Mouse (Mus musculus) frontal cortex, postnatal 10 days (tissue): ENCODE measurements around the gene Gm18336.
"Not testable (repeated sequence)": the region's sequence is repeated elsewhere in the genome, so short reads cannot be mapped to it uniquely, and the experiment has no call there.

Source experiments
- DNase-seq, 2 experiments: peaks; one replicate each; pipeline ENCODE4 v3.0.0; 2022; ENCODE audit warnings: low spot score in 2 of 2, mixed read lengths in 1 of 2

The Gm18336 gene

DNA sequence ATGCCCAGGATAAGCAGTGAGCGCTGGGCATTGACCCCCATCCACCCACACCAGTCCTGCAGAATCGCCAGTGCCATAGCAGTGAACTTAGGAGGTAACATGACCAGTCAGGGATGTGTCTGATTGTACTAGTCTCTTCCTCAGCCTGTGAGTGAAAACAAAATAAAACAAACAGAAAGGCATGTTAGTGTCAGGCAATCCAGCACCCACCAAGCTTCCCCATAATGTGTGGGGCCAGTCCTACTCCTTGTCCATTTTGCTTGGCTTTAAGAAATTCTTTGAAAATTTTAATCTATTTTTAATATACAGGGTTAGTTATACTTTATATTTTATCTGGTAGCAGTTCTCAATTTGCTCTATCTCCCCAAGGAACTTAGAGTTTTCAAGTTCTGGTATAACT lies at the start of gene Gm18336:
Gm18336 (minus strand) TSS at position 101 of the 400 bp plus-strand sequence.
- not testable (repeated sequence) for DNase-seq

DNA sequence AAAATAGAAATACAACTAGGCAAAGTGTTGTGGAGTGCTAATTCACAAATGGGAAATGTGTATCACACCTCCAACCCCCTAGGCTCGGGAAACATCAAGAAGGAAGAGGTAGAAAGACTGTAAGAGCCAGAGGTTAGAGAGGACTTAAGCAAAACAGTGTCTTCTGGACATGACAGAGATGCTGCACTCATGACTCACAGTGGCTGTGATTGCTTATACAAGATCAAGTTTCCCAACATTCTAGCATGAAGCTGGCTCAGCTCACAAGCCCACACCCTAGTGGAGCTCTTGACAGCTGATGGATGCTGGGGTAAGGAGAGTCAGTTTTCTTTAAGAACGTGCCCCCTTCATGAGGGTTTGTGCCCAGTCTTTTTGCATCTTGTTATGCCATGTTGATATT lies 42.9 kb upstream of the Gm18336 start:
- no peak for DNase-seq

DNA sequence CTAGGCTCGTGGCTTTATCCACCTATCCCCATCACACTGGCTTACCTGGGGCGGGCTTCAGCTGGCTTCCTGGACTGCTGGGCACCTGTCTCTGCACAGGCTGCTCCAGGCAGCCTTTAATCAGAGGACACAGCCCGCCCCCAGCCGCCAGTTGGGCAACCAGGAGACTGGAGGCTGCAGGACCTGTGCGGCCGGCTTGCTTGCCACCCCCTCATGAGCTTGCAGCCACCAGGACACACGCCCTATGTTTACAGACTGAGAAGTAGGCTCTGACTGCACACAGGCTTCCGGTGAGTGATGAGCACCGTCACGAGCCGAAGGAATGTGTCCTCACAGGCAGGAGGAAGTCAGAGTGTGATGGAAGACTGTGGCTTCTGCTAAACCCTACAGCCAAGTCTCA lies 36.7 kb upstream of the Gm18336 start, which contains the start of gene Trex2:
Trex2 (minus strand) TSS at position 93 of the 400 bp plus-strand sequence.
- no peak for DNase-seq

DNA sequence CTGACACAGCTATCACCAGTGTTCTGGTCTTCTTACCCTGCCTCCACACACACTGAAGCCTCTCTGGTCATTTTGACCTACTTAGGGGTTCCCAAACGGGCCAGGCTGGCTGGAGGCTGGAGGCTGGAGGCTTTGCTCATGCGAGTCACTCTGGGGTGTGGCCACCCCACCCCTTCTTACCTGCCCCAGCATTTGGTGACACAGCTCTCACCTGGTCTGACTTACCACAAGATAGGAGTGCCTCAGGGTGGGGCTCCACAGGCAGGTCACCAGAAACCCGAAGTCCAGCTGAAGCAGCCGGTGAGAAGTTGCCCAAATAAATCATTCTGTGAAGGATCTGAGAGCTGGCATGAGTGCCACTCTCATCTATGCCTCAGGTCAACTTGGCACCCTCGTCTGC lies 34.3 kb upstream of the Gm18336 start:
- DNase-seq = no peak

DNA sequence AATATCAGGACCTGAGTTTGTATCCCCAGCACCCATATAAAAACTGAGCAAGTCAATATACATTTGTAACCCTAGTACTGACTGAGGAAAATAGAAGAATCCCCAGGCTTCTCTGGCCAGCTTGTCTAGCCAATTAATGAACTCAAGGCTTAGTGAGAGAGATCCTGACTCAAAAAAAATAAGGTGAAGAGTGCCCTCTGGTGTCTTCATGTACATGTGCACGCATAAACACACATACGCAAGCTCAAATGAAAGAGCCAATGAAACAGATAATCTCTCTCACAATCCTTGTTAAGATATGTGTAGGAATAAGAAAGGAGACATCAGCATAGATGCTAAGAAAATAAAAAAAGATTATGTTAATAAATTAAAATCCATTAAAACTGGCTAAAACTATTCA lies 31.5 kb upstream of the Gm18336 start:
- no peak for DNase-seq

DNA sequence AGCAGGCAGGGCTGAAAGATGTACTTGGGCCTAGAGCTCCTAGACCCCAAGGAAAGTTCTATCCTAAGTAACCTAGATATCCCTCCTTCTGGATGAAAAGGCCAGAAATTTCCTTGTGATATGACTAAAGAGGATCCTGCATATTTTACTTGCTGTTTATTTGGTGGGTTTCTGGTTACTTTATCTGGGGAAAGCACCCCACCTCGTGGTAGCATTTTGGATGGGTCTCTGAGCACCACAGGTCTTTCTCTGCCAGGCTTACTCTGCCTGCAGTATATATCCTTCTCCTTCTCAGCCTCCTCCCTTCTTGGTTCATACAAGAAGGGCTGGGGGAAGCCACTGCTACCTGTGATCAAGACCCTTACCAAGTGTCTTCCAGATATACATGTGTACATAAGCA lies 14.2 kb upstream of the Gm18336 start:
- DNase-seq = no peak

DNA sequence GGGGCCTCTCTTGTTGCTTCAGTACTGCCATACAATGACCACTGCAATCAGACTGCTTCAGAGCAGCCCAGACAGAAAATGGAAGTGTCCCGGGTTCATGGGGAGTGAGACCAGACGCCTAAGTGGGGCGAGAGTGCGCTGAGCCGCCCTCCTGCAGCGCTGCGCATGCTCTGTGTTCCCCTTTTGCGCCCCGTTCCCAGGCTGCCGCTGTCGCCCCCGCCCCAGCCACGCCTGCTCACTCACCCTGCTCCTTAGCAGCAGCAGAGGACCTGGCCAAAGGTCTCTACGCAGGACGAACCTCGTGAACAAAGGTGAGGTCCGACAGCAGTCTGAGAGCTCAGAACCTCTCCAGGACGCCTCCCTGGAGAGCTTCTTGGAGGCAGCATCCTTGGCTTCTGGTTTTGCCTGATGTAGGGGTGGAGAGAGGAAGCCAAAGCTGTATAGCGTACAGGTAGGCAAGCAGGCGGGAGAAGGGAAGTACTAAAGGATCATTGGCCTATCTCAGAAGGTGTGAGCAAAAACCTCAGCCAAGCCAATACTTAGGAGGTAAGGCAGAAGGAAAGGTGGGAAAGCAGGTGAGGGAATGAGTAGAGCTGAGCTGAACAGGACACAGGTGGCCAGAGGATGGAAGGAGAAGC lies 12.5 kb upstream of the Gm18336 start, which contains the start of gene Zfp92:
Zfp92 (plus strand) TSS at position 217 of the 638 bp plus-strand sequence.
- no peak for DNase-seq

DNA sequence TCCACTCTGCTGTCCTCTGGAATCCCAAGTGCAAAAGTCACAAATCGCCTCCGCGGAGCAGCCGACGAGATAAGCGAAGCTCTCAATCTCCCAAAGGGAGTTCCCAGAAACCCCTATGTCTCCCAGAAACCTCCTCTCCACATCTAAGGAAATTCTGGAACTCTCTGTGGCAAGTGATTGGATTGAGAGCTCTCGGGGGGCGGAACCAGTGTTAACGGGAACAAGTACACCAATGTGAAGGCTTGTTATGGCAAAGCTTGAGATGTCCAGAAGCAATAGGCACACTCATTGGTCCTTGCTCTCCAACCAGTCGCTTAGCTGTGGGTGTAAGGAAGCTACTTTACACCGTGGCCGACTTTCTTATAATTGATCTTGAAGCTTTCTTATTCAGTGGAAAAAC lies 3.1 kb upstream of the Gm18336 start:
- DNase-seq = no peak

DNA sequence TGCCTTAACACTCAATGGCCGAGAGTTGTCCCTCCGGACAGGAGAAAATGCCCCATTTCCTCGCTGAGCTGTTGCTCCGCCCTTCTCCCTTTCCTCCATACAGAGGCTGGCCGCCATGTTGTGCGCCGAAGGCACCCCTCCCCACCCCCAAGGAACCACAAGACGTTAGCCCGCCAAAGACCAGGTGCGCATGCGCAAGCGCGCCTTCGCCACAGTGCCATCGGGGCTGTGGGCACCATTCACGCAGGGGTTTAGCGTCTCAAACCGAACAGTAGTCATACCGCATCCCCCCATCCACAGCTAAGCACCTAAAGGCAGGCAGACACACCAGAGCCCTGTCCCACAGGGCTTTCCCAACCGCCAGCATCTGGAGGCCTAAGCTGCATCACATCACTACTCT lies 2.4 kb upstream of the Gm18336 start:
- no peak for DNase-seq

DNA sequence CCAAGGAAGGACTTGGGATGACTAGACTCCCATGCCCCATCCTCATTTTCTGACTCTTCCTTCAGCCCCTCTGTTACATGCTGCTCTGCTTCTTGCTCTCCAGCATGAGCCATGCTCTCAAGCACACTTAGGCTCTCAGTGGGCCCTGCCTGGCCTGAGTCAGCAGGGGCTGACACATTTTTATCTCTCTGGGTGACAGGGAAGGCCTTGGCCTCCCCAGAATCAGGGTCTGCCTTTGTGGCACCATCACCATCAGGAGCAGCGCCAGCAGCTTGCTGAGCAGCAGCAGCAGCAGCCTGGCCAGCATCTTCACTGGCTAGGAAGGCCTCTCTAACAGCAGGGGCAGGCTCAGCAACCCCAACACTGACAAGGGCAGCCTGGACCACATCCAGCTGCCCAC lies 2.1 kb downstream of the Gm18336 start:
- DNase-seq = no peak

DNA sequence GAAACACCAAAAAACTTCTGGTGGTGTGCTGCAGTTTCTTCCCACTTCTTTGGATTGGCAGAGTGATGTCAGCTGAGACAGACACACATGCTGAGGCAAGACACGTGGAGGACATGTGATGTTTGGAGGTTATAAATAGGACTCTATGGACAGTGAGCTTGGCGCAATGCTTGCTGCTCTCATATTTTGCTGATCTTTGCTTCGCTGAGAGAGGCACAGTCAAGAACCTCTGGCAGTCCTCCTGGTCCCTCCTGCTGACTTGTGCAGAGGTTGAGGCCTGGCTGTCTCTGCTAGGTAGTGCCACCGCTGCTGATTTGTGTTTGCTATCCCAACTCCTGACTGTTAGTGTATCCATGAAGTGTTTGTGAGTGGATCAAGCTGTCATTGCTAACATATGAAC lies 7.1 kb downstream of the Gm18336 start:
- DNase-seq = no peak

DNA sequence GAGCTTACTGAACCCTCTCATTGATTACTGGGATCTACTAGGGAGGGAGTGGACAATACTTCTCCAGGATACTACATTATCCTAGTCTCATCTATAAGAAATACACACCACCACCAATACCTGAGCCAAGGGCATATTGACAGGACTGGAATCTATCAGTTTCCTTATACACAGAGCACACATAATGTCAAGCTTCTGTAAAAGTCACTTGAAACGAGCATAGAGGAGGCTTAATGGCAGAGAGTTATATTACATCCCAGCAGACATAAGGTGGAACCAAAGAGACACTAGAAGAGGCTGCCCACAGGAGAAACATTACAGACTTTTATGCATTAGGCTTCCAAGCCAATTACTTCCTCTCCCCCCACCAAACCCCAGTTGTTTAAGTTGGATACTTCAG lies 13.6 kb downstream of the Gm18336 start:
- DNase-seq = no peak

DNA sequence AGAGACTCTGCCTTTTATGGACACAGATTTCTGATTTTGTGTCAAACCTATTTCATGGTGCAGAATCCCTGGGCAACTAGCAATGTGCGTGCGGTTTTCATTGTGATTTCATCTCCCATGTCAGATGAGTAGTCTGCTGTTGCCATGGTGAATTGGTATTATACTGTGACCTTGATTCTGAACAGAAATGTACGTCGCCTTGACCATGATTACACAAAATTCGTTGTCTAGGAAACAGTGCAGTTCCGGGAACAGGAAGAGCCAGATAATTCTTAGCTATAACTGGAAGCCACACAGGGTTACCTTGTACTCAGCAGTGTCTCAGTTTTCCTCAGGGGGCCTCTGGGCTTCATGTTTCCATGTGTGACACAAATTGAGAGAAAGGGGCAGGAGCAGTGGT lies 14.1 kb downstream of the Gm18336 start:
- no peak for DNase-seq

DNA sequence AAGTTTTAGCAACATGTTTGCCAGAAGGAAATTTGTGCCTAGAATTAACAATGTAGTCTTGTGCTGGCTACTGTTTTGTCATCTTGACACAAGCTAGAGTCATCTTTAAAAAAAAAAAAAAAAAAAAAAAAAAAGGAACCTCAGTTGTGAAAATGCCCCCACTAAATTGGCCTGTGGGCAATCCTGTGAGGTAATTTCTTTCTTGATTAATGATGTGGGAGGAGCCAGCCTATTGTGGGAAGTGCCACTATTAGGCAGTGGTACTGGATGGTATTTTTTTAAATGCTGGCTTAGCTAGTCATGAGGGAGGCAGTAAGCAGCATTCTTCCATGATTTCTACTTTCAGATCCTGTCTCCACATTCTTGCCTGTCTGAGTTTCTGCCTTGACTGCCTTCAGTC lies 35.2 kb downstream of the Gm18336 start:
- DNase-seq = no peak

DNA sequence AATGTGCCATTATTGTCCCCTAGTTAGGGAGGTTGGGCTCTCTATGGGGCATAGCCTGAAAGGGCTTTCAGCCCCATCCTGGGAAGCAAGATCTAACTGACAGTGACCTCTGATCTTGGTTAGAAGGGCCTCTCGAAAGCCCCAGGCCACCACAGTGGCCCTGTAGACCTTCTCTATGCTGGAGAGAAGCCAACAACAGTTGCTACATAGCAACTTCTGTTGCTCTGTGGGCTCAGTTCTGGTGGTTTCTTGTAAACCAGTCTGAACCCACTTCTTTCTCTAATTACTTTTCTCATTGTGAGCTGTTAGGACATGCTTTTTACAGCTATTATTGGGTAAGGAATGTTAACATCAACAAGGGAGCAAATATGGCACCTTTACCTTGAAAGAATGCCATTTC lies 41.8 kb downstream of the Gm18336 start:
- DNase-seq = no peak

DNA sequence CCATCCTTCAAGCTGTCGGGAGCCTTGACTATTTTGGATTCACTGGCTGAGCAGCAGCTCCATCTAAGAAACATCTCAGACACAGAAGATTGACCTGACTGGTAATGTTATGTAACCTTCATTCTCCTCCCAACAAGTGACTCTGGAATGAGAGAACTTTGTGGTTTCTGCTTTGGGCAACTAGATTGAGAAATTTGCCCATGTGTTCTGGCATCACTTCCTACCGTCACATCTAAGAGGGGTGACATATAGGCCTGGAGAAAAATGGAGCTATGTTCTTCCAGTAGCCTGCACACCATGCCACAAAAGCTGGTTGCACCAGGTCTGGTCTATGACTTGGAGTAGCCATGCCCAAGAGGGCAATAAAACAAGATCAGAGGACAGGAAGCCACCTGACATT lies 42.4 kb downstream of the Gm18336 start:
- no peak for DNase-seq
